Mouse (Mus musculus): ENCODE results near the gene Plxnb1. TPM values are rescaled to one million over a fixed set of nuclear protein-coding genes. Genes with fewer than 3 reads are reported as not detected.

The Plxnb1 gene
- polyA plus RNA-seq, 1 experiment, result 82.1 TPM

DNA sequence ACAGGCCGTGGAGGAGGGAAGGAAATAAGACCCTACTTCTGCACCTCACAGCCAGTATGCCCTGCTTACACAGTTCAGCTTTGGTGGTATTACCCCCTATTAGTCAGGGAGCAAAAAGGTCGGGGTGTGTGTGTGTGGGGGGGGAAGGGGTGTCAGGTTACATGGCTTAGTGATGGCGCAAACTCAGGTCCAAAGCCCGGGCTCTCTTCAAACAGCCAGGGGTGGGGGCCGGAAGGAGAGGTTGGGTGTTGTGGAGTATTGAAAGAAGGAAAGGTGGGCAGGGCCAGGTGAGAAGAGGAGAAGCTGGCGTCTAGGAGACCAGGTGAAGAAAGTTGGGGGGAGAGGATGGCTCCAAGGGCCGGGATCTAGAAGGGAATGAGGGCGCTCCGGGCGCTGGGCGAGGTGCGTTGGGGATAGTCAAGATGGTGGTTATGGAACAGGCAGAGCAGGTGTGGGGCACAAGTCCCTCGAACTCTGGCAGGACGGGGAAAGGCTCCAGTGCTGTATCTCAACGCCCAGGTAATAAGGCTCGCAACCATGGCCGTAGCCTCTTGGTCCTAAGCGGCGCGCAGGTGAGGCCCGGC, 544 bp upstream of the Plxnb1 start:
- peak; percentile 55 for DNase-seq (ENCODE audit: low read depth)
- TF ChIP-seq POLR2A (IDR thresholded peaks at IDR 0.05; ENCODE audit: borderline replicate concordance, extremely low read depth, insufficient read depth, insufficient read length, poor library complexity, severe bottlenecking), result no peak
- no peak for TF ChIP-seq CTCF (IDR thresholded peaks at IDR 0.05; ENCODE audit: borderline replicate concordance, extremely low read depth, insufficient read depth, insufficient read length)

DNA sequence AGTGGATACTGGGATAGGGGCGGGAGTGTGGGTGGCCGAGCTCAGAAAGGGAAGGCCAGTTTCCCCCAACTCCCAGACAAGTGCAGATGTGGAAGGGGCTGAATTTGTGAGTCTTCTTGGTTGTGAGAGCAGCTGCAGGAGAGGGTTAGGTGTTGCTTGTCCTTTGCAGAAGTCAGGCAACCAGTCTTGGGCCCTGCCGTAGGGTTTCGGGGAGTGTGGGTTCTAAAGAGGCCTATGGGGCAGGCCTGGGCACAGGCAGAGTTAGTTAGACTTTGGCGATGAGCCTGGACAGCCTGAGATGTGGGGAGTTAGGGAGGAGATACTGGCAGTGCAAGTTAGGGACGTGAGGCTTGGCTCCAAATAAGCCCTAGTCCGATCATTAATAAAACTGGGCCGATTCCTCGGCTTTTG, 1.1 kb downstream of the Plxnb1 start:
- TF ChIP-seq POLR2A (IDR thresholded peaks at IDR 0.05; ENCODE audit: borderline replicate concordance, extremely low read depth, insufficient read depth, insufficient read length, poor library complexity, severe bottlenecking) (peak; percentile 4; the same call in 1 of the 2 replicates), CTCF (IDR thresholded peaks at IDR 0.05; ENCODE audit: borderline replicate concordance, extremely low read depth, insufficient read depth, insufficient read length) (no peak)
- DNase-seq (ENCODE audit: low read depth), result peak; percentile 77

DNA sequence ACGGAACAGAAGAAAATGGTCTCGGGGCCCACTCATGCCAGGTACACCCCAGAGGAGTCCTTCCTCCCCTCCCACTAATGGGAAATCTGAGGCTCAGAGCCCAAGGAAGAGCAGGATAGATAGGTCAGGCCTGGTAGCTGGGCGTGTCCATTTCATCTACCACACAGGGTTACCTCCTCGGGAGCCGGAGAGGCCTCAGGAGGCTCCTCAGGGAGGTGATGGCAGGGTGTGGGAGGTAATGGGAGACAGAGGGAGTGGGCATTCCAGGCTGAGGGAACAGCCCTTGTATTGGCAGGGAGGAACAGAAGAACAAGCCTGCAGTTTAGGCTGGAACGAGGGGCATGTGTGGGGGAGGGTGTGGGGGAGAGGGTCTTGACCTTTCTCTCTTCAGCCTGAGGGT, 1.7 kb downstream of the Plxnb1 start:
- TF ChIP-seq CTCF (IDR thresholded peaks at IDR 0.05; ENCODE audit: borderline replicate concordance, extremely low read depth, insufficient read depth, insufficient read length), result no peak
- no peak for TF ChIP-seq POLR2A (IDR thresholded peaks at IDR 0.05; ENCODE audit: borderline replicate concordance, extremely low read depth, insufficient read depth, insufficient read length, poor library complexity, severe bottlenecking)
- peak; percentile 41 for DNase-seq (ENCODE audit: low read depth)

DNA sequence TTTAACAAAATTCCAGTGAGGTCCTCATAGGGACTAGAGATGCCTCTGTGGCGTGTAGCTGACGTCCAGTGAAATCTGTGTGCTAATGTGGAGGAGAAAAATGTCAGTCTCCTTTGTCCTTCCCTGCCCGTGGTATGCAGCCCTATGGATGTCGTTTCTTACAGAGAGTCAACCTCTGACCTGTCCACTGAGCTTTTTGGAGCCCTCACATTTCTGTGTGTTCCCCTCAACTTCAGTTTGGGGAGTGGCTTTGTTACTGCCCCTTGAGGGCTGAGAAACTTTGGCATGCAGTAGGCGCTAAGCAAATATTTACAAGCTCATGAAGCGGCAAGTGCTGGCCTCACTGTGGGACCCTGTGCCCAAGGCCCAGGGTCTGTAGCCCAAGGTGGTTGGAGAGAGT, 2.1 kb downstream of the Plxnb1 start:
- DNase-seq (ENCODE audit: low read depth), result peak; percentile 42
- TF ChIP-seq POLR2A (IDR thresholded peaks at IDR 0.05; ENCODE audit: borderline replicate concordance, extremely low read depth, insufficient read depth, insufficient read length, poor library complexity, severe bottlenecking) (no peak), CTCF (IDR thresholded peaks at IDR 0.05; ENCODE audit: borderline replicate concordance, extremely low read depth, insufficient read depth, insufficient read length) (no peak)

DNA sequence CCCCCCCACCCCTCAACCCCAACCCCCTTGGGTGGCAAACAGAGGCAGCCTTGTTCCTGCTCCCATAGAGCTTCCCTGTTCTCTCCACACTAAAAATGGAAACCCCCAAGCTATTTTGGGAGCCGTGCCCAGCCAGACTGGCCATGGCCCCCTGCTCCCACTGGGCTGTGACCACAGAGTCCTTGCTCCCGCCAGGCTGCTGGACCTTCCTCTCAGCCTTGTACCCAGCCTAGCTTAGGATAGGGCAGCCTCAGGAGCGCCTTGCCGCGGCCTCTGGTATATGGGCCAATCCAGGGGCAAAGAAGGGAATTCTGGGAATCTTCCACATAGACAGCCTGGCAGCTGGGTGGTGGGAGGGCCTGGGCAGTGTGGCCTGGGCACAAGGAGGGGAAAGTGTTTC, 2.6 kb downstream of the Plxnb1 start:
- TF ChIP-seq POLR2A (IDR thresholded peaks at IDR 0.05; ENCODE audit: borderline replicate concordance, extremely low read depth, insufficient read depth, insufficient read length, poor library complexity, severe bottlenecking) (no peak), CTCF (IDR thresholded peaks at IDR 0.05; ENCODE audit: borderline replicate concordance, extremely low read depth, insufficient read depth, insufficient read length) (no peak)
- DNase-seq (ENCODE audit: low read depth), result peak; percentile 65

DNA sequence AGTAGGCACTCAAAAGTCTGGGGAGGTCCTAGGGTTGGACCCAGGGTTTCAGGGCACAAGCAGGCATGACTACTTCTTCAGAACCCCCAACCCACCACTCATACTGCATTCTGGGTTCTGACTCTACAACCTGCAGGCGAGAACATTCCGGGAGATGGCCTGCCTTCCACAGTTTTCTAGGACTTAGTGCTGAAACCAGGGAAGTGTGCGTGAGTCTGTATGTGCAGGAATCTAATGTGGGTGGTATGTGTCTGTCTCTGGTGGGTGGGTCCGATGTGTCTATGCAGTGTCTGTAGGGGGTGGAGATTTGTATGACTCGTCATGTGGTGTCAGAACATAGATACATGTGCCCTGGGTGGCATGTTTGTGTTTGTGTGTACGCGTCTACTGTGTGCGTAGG, 3.2 kb downstream of the Plxnb1 start:
- TF ChIP-seq POLR2A (IDR thresholded peaks at IDR 0.05; ENCODE audit: borderline replicate concordance, extremely low read depth, insufficient read depth, insufficient read length, poor library complexity, severe bottlenecking) (no peak), CTCF (IDR thresholded peaks at IDR 0.05; ENCODE audit: borderline replicate concordance, extremely low read depth, insufficient read depth, insufficient read length) (no peak)
- DNase-seq (ENCODE audit: low read depth), result peak; percentile 8

DNA sequence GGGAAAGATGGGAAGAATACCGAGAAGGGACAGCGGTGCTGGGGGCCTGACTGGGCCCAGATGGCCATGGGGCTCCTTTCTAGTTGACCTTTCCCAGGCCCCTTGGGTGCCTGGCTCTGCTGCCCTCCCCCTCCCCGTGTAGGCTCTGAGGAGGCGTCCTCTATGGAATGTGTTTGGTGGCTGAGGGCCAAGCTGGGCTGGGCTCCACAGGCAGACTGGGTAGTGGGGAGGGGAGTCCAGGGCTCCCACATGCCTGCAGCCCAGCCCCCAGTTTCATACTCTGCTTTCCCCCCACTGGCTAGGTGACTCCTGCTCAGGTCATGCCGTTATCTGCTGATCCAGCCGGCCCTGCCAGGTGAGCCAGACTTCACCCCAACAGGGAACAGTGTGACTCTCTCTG, 3.8 kb downstream of the Plxnb1 start:
- DNase-seq (ENCODE audit: low read depth), result peak; percentile 76
- TF ChIP-seq CTCF (IDR thresholded peaks at IDR 0.05; ENCODE audit: borderline replicate concordance, extremely low read depth, insufficient read depth, insufficient read length) (no peak), POLR2A (IDR thresholded peaks at IDR 0.05; ENCODE audit: borderline replicate concordance, extremely low read depth, insufficient read depth, insufficient read length, poor library complexity, severe bottlenecking) (no peak)

DNA sequence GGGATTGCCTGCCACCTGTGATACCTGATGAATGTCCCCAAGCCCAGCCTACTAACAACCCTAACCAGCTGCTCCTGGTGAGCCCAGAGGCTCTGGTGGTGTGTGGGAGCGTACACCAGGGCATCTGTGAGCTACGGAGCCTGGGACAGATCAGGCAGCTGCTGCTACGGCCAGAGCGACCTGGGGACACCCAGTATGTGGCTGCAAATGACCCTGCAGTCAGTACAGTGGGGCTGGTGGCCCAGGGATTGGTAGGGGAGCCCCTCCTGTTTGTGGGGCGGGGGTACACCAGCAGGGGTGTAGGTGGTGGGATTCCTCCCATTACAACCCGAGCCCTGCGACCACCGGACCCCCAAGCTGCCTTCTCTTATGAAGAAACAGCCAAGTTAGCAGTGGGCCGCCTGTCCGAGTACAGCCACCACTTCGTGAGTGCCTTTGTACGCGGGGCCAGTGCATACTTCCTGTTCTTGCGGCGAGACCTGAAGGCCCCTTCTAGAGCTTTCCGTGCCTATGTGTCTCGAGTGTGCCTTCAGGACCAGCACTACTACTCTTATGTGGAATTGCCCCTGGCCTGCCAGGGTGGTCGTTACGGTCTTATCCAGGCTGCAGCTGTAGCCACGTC, 5.2 kb downstream of the Plxnb1 start:
- TF ChIP-seq POLR2A (IDR thresholded peaks at IDR 0.05; ENCODE audit: borderline replicate concordance, extremely low read depth, insufficient read depth, insufficient read length, poor library complexity, severe bottlenecking) (no peak), CTCF (IDR thresholded peaks at IDR 0.05; ENCODE audit: borderline replicate concordance, extremely low read depth, insufficient read depth, insufficient read length) (no peak)
- DNase-seq (ENCODE audit: low read depth), result no peak

DNA sequence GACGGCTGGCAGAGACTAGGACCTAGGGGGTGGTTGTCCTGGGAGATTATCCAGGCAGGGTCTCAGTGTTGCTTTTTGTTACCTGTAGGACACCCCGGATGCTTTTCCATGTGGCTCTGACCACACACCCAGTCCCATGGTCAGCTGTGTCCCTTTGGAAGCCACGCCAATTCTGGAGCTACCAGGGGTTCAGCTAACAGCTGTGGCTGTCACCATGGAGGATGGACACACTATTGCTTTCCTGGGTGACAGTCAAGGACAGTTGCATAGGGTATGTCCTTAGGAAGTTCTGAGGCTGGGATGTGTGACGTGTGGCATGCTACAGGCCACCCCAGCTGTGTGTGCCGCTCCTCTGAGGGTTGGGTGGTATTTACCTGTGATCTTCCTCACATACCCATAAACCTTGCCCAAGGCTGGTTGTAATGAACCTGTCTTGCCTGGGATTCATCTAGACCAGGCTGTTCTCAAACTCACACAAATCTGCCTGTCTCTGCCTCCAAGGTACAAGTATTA, 6.8 kb downstream of the Plxnb1 start:
- DNase-seq (ENCODE audit: low read depth), result no peak
- no peak for TF ChIP-seq CTCF (IDR thresholded peaks at IDR 0.05; ENCODE audit: borderline replicate concordance, extremely low read depth, insufficient read depth, insufficient read length)
- no peak for TF ChIP-seq POLR2A (IDR thresholded peaks at IDR 0.05; ENCODE audit: borderline replicate concordance, extremely low read depth, insufficient read depth, insufficient read length, poor library complexity, severe bottlenecking)

DNA sequence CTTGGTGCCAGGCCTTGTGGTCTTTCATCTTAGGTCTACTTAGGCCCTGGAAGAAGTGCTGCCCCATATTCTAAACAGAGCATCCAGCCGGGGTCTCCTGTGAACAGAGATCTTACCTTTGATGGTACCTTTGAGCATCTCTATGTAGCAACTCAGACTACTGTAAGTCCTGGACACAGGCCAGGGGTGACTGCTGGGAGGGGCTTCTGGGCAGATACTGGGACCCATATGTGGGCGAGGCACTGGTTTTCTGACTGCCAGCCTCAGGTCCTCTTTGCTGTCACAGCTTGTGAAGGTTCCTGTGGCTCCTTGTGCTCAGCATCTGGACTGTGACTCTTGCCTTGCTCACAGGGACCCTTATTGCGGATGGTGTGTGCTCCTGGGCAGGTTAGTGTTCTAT, 7.4 kb downstream of the Plxnb1 start:
- no peak for DNase-seq (ENCODE audit: low read depth)
- no peak for TF ChIP-seq POLR2A (IDR thresholded peaks at IDR 0.05; ENCODE audit: borderline replicate concordance, extremely low read depth, insufficient read depth, insufficient read length, poor library complexity, severe bottlenecking)
- TF ChIP-seq CTCF (IDR thresholded peaks at IDR 0.05; ENCODE audit: borderline replicate concordance, extremely low read depth, insufficient read depth, insufficient read length), result no peak

DNA sequence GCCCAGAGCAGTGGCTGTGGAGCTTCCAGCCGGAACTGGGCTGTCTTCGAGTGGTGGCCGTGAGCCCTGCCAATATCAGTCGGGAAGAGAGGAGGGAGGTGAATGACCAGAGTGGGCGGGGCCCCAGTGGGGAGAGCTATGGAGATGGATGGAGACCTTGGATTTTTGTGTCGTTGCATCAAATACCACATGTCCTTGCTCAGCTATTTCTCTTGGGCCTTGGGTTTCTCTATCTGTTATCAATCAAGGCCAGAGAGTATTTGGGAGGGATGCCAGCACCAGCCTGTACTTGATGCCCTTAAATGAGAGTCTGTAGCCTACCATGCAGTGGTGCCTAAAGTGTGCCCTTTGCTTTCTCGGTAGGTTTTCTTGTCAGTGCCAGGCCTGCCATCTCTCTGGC, 8.1 kb downstream of the Plxnb1 start:
- no peak for DNase-seq (ENCODE audit: low read depth)
- TF ChIP-seq CTCF (IDR thresholded peaks at IDR 0.05; ENCODE audit: borderline replicate concordance, extremely low read depth, insufficient read depth, insufficient read length), result no peak
- TF ChIP-seq POLR2A (IDR thresholded peaks at IDR 0.05; ENCODE audit: borderline replicate concordance, extremely low read depth, insufficient read depth, insufficient read length, poor library complexity, severe bottlenecking), result no peak

DNA sequence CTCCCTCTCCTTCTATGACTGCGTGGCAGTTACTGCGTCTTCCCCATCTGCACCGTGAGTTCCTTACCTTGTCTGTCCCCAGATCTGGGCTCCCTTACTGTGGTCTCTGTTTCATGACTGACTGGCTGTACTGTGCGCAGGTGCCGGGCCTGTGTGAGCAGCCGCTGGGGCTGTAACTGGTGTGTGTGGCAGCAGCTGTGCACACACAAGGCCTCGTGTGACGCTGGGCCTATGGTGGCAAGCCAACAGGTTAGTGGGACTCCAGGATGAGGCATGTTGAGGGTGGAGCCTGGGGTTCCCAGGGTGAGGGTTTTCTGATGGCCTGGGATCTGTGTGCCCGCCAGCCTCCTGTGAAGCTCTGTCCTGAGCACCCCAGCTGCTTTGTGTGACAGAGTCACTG, 8.9 kb downstream of the Plxnb1 start:
- TF ChIP-seq CTCF (IDR thresholded peaks at IDR 0.05; ENCODE audit: borderline replicate concordance, extremely low read depth, insufficient read depth, insufficient read length), result no peak
- no peak for DNase-seq (ENCODE audit: low read depth)

Measured in brain, embryonic 14.5 days (tissue).